Mouse (Mus musculus) limb, embryonic 12.5 days (tissue): ENCODE data around the gene Vps72. TPM values are rescaled to one million over a fixed set of nuclear protein-coding genes. Genes with fewer than 3 reads are reported as not detected.

ENCODE experiments used
- ATAC-seq: fragments of 200-750 bp; cut with Nextera tagmentation; 2 replicates; pipeline ENCODE4 v1.8.0; 2017; ENCODE audit warnings: low read depth, moderate TSS enrichment; ENCODE audit not compliant: insufficient number of reproducible peaks, insufficient read depth, low FRiP score, low TSS enrichment
- H3K27ac ChIP-seq: fragments of 300-500 bp; sonication (generic); 2 replicates; pipeline ENCODE4 v1.5.1; 2016; ENCODE audit warnings: mild to moderate bottlenecking, moderate library complexity
- H3K27me3 ChIP-seq: fragments of 300-500 bp; sonication (generic); 2 replicates; pipeline ENCODE4 v1.6.1; 2016; ENCODE audit warnings: mild to moderate bottlenecking, moderate library complexity
- H3K36me3 ChIP-seq: fragments of 300-500 bp; sonication (generic); 2 replicates; pipeline ENCODE4 v1.6.1; 2016; ENCODE audit warnings: mild to moderate bottlenecking, moderate library complexity
- H3K4me1 ChIP-seq: fragments of 300-500 bp; sonication (generic); replicated peaks from 2 replicates; pipeline ENCODE4 v1.6.1; 2016
- H3K4me2 ChIP-seq: fragments of 300-500 bp; sonication (generic); 2 replicates; pipeline ENCODE4 v1.6.1; 2016; ENCODE audit warnings: mild to moderate bottlenecking, moderate library complexity
- H3K4me3 ChIP-seq: fragments of 300-500 bp; sonication (generic); replicated peaks from 2 replicates; pipeline ENCODE4 v1.5.1; 2016; ENCODE audit warnings: mild to moderate bottlenecking
- H3K9ac ChIP-seq: fragments of 300-500 bp; sonication (generic); replicated peaks from 2 replicates; pipeline ENCODE4 v1.6.1; 2016; ENCODE audit warnings: mild to moderate bottlenecking, moderate library complexity
- H3K9me3 ChIP-seq: fragments of 300-500 bp; sonication (generic); 2 replicates; pipeline ENCODE4 v1.6.1; 2016; ENCODE audit warnings: mild to moderate bottlenecking, moderate library complexity
- WGBS: fragments of 180-500 bp; shearing (Covaris S2); methylation state at CpG from one replicate; pipeline ENCODE4 v1.1.7; 2016; 5-methylcytosine and 5-hydroxymethylcytosine counted together
- microRNA-seq: library from miRNA; unstranded; fragments of <30 nt; microRNA quantifications from one replicate; pipeline ENCODE4, GENCODE M21; 2017
- polyA plus RNA-seq: library from polyadenylated mRNA; unstranded; fragments of >200 nt; fragmentation: Nextera tagmentation; extraction: Ambion mirVana; gene quantifications from 2 replicates; pipeline ENCODE4 v1.2.1, GENCODE M21; 2016

The Vps72 gene
- polyA plus RNA-seq, 1 experiment from 2014 or later, result 241 TPM

DNA sequence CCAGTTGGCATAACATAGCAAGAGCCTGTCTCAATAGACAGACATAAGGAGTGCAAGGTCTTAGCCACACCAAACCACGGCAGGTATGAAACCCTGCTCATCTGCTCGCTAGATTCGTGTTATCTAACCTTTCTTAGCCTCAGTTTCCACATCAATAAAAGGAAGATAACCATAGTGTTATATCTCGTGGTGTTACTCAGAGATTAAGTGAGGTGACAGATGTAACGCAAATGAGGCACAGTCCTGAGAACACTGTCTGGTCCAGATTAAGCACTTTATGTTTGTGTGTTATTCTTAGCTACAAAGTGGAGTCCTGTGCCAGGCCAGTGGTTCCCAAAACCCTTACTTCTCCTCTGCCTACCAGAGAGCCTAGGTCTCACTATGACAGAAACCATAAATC is 54.0 kb downstream of the Vps72 start:
- no peak for ATAC-seq
- no peak overlapping the region for H3K27ac ChIP-seq
- peaks cover 10% of the 10 kb centered on the region for H3K27me3 ChIP-seq
- peaks cover 28% of the 10 kb centered on the region for H3K4me1 ChIP-seq
- 80% methylated on average over 5 of the region's 5 CpGs for WGBS
- no peaks in the 10 kb centered on the region for H3K9me3 ChIP-seq
- H3K9ac ChIP-seq, result no peak overlapping the region
- H3K36me3 ChIP-seq, result peaks cover 72% of the 10 kb centered on the region
- no peak overlapping the region for H3K4me3 ChIP-seq
- H3K4me2 ChIP-seq, result no peak overlapping the region

- peaks cover 87% of the 10 kb centered on the region for H3K36me3 ChIP-seq
- H3K9ac ChIP-seq, result no peak overlapping the region
- H3K4me1 ChIP-seq, result peaks cover 19% of the 10 kb centered on the region
- no peak overlapping the region for H3K4me2 ChIP-seq
- ATAC-seq, result no peak
- peaks cover 53% of the 10 kb centered on the region for H3K27me3 ChIP-seq
- 89% methylated on average over 10 of the region's 10 CpGs for WGBS
- H3K9me3 ChIP-seq, result no peaks in the 10 kb centered on the region
- H3K4me3 ChIP-seq, result no peak overlapping the region
- H3K27ac ChIP-seq, result no peak overlapping the region
Observed at GRCm38 (mm10) chr3:95169996-95170395, 59.2 kb downstream of the Vps72 start.

- no peak for ATAC-seq
- peaks cover 53% of the 10 kb centered on the region for H3K27me3 ChIP-seq
- no peaks in the 10 kb centered on the region for H3K9me3 ChIP-seq
- peaks cover 76% of the 10 kb centered on the region for H3K36me3 ChIP-seq
- H3K27ac ChIP-seq, result no peak overlapping the region
- H3K4me3 ChIP-seq, result no peak overlapping the region
- no peak overlapping the region for H3K9ac ChIP-seq
- peaks cover 19% of the 10 kb centered on the region for H3K4me1 ChIP-seq
- H3K4me2 ChIP-seq, result no peak overlapping the region
- 80% methylated on average over 6 of the region's 6 CpGs for WGBS
Observed at GRCm38 (mm10) chr3:95171105-95171504, 60.3 kb downstream of the Vps72 start.

Small RNA genes lying within 50 kb of the gene (microRNA-seq; reads per million reads assigned to microRNA genes)
- gene Mir8099-1, result not detected

Other genes starting within 250 kb of the Vps72 start
- gene Psmb4, start 224.1 kb upstream of the Vps72 start, polyA plus RNA-seq, result 316 and 330 TPM in 2 replicates
- 28.9 TPM in 2 replicates for gene Selenbp1, start 178.0 kb upstream of the Vps72 start, polyA plus RNA-seq
- 13.1 and 15.3 TPM in 2 replicates for gene Rfx5, start 156.9 kb upstream of the Vps72 start, polyA plus RNA-seq
- gene Pi4kb, start 136.3 kb upstream of the Vps72 start, polyA plus RNA-seq, result 26.6 and 28.1 TPM in 2 replicates
- gene Zfp687, start 95.6 kb upstream of the Vps72 start, polyA plus RNA-seq, result 34.7 and 35.0 TPM in 2 replicates
- gene Psmd4, start 68.4 kb upstream of the Vps72 start, polyA plus RNA-seq, result 306 and 310 TPM in 2 replicates
- gene Pip5k1a, start 4.1 kb upstream of the Vps72 start, polyA plus RNA-seq, result 24.2 and 30.5 TPM in 2 replicates
- gene Tmod4, start 13.5 kb downstream of the Vps72 start, polyA plus RNA-seq, result 1.0 and 1.4 TPM in 2 replicates
- gene Scnm1, start 23.0 kb downstream of the Vps72 start, polyA plus RNA-seq, result 80.7 and 83.6 TPM in 2 replicates
- 16.6 and 18.0 TPM in 2 replicates for gene Lysmd1, start 23.1 kb downstream of the Vps72 start, polyA plus RNA-seq
- gene Tnfaip8l2, start 31.3 kb downstream of the Vps72 start, polyA plus RNA-seq, result 1.7 and 2.2 TPM in 2 replicates
- gene Sema6c, start 49.4 kb downstream of the Vps72 start, polyA plus RNA-seq, result 23.7 and 26.4 TPM in 2 replicates
- 15.0 and 15.9 TPM in 2 replicates for gene Gabpb2, start 106.9 kb downstream of the Vps72 start, polyA plus RNA-seq
- gene Cdc42se1, start 117.7 kb downstream of the Vps72 start, polyA plus RNA-seq, result 75.3 and 76.0 TPM in 2 replicates
- 14.8 and 16.2 TPM in 2 replicates for gene Mllt11, start 121.1 kb downstream of the Vps72 start, polyA plus RNA-seq
- gene Gm128, start 130.6 kb downstream of the Vps72 start, polyA plus RNA-seq, result 0.54 and 0.59 TPM in 2 replicates
- 0.75 and 1.7 TPM in 2 replicates for gene Bnipl, start 140.2 kb downstream of the Vps72 start, polyA plus RNA-seq
- 36.4 and 38.7 TPM in 2 replicates for gene Mindy1, start 170.3 kb downstream of the Vps72 start, polyA plus RNA-seq
- 25.2 and 25.9 TPM in 2 replicates for gene Prune1, start 171.1 kb downstream of the Vps72 start, polyA plus RNA-seq
- 1.8 and 1.9 TPM in 2 replicates for gene Anxa9, start 196.2 kb downstream of the Vps72 start, polyA plus RNA-seq
- 158 and 170 TPM in 2 replicates for gene Cers2, start 203.8 kb downstream of the Vps72 start, polyA plus RNA-seq
- 63.7 and 67.2 TPM in 2 replicates for gene Setdb1, start 246.2 kb downstream of the Vps72 start, polyA plus RNA-seq